Mouse (Mus musculus): Measurements from ENCODE around the gene Ptpra.

DNA sequence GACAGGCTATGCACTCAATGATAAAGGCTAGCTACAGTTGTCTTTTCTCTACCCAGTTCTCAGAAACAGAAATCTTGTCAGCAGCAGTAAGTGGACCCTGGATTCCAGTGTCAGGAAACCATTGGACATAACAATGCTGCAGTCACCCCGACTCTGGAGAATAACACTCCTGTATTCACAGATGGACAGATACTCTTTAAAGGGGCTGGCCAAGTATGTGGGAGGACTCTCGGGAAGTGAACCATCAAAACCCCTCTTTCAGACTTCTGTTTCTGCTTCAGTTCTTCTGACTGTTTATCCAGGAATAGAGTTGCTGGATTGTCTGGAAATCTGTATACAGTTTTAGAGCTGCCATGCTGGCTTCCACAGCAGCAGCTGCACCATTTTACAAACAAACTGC is 20.2 kb upstream of the Ptpra start:
- TF ChIP-seq POLR2A (IDR thresholded peaks at IDR 0.05; ENCODE audit: insufficient read depth, low read depth, low read length) (no peak), CTCF (IDR thresholded peaks at IDR 0.05) (no peak), EP300 (IDR thresholded peaks at IDR 0.05; ENCODE audit: insufficient read depth, low read depth, low read length) (no peak)
